Mouse (Mus musculus) gastrocnemius, adult 18-20 months (tissue): Measurements from ENCODE around the gene Ascl3. TPM values are rescaled to one million over a fixed set of nuclear protein-coding genes. Genes with fewer than 3 reads are reported as not detected.
A peak's percentile ranks its signal among the peaks of the same experiment; 100 is the strongest.

Experiments used
- DNase-seq: peaks from one replicate; pipeline ENCODE4 v3.0.0; 2021; ENCODE audit warnings: low spot score
- long read RNA-seq, 2 experiments: library from polyadenylated mRNA; stranded (forward); transcript quantifications; one replicate each; pipeline ENCODE4 v2.0.0; 2021
- total RNA-seq, 2 experiments: library from RNA; stranded (reverse); gene quantifications; 2 replicates each; pipeline ENCODE4 v1.2.3; 2021

Gene Ascl3
- total RNA-seq = not detected
- long read RNA-seq, experiment 1 = 0 reads
- long read RNA-seq, experiment 2 = 0 reads

DNA sequence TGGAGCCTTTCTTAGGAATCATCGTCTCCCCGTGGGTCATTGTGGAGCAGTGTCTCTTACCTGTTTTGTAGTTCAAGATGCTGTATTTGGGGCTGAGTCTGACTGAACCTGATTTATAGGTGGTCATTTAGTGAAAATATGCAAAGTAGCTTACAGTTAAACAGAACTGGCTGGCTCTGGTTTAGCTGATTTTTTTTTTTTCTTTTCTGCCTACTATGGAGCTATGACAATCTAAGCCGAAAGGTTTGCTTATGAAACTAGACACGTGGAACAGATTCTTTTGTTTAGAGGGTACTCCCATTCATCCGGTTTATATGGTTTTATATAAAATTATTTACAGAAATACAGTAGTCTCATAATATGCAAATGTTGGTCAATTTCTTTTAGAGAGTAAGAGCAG lies at the start of gene Ascl3:
Gene Ascl3, minus strand, starts transcription at position 101 of the 400 bp plus-strand sequence.
- no peak for DNase-seq

- no peak for DNase-seq
Measured at GRCm38 (mm10) chr7:109781087-109781469, 49.6 kb upstream of the Ascl3 start.

- DNase-seq = no peak
Measured at GRCm38 (mm10) chr7:109772251-109772650, 40.7 kb upstream of the Ascl3 start.

DNA sequence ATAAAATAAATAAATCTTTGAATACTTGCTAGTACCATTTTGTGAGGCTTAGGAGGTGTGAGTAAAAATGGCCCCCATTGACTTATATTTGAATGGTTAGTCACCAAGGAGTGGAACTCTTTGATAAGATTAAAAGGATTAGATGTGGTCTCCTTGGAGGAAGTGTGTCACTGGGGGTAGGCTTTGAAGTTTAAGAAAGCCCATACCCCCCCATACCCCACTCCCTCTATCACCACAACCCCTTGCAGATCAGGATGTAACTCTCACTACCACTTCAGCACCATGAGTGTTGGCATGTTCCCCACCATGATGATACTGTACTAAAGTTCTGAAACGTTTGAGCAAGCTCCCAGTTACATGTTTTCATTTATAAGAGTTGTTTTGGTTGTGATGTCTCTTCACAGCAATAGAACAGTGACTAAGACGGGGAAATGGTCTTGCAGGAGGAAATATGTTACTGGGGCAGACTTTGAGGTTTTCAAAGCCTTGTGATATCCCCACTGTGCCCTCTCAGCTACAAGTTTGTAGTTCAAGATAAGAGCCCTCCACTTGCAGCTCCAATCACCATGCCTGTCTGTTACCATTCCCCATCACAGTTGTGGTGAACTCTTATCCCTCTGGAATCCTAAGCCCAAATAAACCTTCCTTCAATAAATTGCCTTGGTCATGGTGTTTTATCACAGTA lies 37.3 kb upstream of the Ascl3 start:
- no peak for DNase-seq

- DNase-seq = no peak
Measured at GRCm38 (mm10) chr7:109767575-109768350, 36.2 kb upstream of the Ascl3 start.

DNA sequence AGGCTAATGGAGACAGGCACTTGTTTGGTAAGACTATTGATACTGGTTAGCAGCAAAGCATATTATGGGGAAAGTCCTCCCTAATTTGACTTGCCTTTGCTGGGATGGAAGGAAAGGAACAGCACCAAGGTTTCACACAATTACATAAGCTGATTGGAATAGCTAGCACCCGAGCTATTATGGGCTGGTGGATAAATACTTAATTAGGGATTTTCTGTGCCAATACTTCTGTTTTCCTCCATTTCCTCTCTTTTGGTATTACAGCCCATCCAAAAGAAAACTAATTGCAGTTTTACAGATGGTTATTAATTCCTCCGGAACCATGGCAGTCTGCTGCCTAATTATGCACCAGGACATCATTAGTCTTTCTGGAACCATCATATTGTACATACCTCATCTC lies 32.5 kb upstream of the Ascl3 start:
- DNase-seq = no peak

DNA sequence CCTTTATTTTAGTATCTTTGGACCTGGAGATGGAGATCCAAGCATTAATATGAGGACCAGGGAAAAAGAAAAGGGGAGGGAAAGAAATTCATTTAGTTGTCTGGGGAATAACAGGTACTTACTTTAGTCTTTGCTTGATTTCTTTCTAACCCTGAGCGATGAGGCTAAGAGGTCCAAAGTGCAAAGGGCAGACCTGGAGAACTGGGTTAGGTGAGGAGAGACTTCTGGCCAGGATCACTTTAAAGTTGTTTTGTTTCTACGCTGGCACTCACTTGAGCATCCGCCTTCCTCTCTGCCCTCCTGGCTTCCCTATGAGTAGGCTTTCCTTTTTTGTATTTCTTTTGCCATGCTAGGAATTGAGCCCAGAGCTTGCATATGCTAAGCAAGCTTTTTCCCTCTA lies 24.8 kb upstream of the Ascl3 start:
- no peak for DNase-seq

DNA sequence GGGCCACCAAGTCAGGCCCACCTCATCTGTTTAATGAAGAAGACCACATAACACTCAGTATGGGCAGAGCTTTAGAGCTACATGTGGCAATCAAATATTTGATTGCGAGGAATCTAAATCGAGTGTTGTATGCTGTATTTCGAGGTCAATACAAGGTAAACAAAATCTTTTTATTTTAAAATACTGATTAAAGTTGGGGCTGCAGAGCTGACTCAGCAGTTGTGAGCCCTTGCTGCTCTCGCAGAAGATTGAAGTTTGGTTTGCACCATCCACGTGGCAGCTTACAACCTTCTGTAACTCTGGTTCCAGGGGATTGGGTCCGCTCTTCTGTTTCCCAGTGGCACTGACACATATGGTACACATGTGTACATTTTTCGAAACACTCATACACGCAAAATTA lies 22.5 kb upstream of the Ascl3 start:
- DNase-seq = no peak

- DNase-seq = peak; percentile 76
Measured at GRCm38 (mm10) chr7:109752008-109752925, 20.7 kb upstream of the Ascl3 start, which contains the start of gene Tmem9b. Gene Tmem9b, minus strand, starts transcription at chr7:109752875.

GRCm38 (mm10) chr7:109751427-109752007 lies 20.0 kb upstream of the Ascl3 start:
- no peak for DNase-seq

- DNase-seq = no peak
Measured at GRCm38 (mm10) chr7:109747747-109748146, 16.2 kb upstream of the Ascl3 start.

GRCm38 (mm10) chr7:109741703-109742102 lies 10.2 kb upstream of the Ascl3 start:
- DNase-seq = no peak

- DNase-seq = no peak
Measured at GRCm38 (mm10) chr7:109741060-109741459, 9.5 kb upstream of the Ascl3 start.

- no peak for DNase-seq
Measured at GRCm38 (mm10) chr7:109739822-109740370, 8.4 kb upstream of the Ascl3 start.

DNA sequence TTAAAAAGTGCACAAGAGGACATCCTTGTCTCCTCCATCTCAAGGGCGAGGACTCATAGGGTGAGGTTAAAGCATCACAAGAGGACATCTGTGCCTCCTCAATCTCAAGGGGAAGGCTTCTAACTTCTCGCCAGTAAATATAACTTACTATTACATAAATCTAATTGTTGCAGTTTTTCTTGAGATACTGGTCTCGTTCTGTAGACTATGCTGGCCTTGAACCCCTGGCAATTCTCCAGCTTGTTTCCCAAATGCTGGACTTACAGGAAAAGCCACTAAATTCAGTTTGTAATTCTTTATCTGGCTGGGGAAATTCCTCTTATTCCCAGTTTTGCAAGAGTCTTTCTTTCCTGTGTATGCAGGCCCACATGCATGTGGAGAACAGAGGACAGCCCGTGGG lies 3.3 kb upstream of the Ascl3 start:
- no peak for DNase-seq

DNA sequence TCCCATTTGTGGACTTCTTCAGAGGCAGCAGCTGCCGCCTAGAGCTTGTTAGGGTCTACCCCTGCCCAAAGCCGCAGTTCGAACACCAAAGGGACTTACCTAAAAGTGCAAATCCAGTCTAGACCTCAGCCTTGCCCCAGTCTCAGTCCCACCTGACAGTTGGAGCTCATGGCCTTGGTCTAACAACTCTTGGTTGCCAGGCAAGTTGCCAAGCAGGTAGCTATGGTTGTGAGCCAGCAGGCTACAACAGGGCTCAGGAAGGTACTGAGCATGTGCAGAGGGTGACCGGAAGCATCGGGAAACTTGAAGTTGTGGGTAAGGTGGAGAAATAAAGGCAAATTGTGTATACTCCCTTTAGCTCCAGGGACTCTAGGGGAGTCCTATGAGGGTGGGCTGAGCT lies 7.8 kb downstream of the Ascl3 start, which contains the start of gene BC051019:
Gene BC051019, minus strand, starts transcription at position 154 of the 400 bp plus-strand sequence.
- no peak for DNase-seq

GRCm38 (mm10) chr7:109723114-109723513 lies 8.4 kb downstream of the Ascl3 start:
- no peak for DNase-seq

DNA sequence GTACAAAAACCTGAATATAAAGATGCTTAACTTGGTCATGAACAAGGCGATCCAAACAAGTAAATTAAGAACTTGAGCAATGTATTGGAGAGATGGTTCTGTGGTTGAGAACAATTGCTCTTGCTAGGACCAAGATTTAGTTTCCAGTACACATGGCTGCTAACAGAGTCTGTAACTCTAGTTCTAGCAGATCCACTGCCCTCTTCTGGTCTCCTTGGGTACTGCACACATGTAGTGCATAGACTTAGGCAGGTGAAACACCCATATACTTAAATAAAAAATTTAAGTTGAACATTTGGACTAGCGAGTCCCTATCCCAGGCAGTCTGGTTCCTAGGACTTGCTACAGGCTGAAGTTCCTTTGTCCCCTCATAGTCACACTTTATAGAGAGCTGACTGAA lies 8.9 kb downstream of the Ascl3 start:
- DNase-seq = no peak

DNA sequence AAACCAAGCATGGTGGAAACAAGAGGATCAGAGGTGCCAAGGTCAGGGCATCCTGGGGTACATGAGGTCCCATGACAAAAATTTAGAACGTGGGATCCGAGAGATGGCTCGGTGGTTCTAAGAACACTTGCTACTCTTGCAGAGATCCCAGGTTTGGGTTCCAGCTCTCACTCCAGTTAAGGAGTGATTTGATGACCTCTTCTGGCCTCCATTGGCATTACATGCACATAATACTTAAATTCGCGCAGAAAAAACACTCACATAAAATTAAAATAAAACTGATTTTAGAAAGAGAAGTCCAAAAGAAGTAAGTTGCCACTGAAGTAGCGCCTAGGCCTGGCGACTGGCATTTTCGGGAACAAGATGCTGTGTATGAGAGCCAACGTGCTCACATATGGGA lies 12.2 kb downstream of the Ascl3 start:
- DNase-seq = peak; percentile 36

GRCm38 (mm10) chr7:109713434-109713982 lies 18.0 kb downstream of the Ascl3 start:
- DNase-seq = no peak

- DNase-seq = no peak
Measured at GRCm38 (mm10) chr7:109712198-109712597, 19.3 kb downstream of the Ascl3 start.
